Mouse (Mus musculus) gastrocnemius, postnatal 25 days (tissue): ENCODE data around the gene Akr1cl. TPM values are rescaled to one million over a fixed set of nuclear protein-coding genes. Genes with fewer than 3 reads are reported as not detected.
"Not testable (repeated sequence)": the region's sequence is repeated elsewhere in the genome, so short reads cannot be mapped to it uniquely, and the experiment has no call there.

Source experiments
- DNase-seq: peaks from one replicate; pipeline ENCODE4 v3.0.0; 2022
- long read RNA-seq, 2 experiments: library from polyadenylated mRNA; stranded (forward); transcript quantifications; one replicate each; pipeline ENCODE4 v2.0.0; 2021
- total RNA-seq, 2 experiments: library from RNA; stranded (reverse); gene quantifications; 1 replicate in 1 of 2; 2 replicates in 1 of 2; pipeline ENCODE4 v1.2.3; 2021

Akr1cl gene
- not detected for total RNA-seq
- long read RNA-seq, experiment 1, result 0 reads
- long read RNA-seq, experiment 2, result 0 reads

DNA sequence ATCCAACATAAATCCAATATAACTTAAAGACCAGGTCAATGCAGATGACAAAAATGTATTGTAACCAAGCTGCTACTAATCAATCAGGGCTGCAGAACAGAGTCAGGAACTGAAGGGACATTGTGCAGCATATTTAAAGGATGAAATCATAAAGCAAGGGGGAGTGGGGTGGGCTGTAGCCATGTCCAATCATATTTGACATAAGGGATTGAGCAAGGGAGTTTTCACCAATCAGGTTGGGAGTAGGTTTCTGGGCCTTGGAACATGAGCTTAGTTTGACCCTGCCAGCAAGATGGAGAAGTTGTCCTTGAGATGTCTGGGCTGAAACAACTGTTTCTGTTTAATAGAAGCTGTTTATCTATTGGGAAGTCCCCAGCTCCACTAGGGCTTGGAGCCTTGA is at the start of gene Akr1cl:
Gene Akr1cl, minus strand, starts transcription at position 119 of the 400 bp plus-strand sequence.
- DNase-seq, result no peak

DNA sequence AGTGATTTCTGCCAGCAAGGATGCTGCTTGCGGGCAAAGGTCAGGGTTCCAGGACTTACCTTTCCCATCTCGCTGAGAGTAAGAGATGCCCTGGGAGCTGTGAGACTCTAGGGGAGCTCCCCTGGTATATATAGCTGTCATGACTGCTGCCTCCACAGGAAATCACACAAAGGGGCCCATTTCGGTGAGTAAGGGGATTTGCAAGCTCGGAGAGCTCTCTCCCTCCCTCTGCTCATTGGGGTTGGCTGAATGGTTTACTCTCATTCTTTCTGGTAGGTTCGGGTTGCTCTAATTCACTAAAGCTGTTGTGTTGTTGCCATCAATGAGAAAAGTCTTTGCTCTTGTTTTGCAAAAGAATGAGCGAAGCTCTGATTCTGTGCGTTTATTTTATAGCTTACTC is 49.6 kb upstream of the Akr1cl start, which contains the start of gene Crygb:
Gene Crygb, minus strand, starts transcription at position 101 of the 400 bp plus-strand sequence.
- DNase-seq, result no peak

DNA sequence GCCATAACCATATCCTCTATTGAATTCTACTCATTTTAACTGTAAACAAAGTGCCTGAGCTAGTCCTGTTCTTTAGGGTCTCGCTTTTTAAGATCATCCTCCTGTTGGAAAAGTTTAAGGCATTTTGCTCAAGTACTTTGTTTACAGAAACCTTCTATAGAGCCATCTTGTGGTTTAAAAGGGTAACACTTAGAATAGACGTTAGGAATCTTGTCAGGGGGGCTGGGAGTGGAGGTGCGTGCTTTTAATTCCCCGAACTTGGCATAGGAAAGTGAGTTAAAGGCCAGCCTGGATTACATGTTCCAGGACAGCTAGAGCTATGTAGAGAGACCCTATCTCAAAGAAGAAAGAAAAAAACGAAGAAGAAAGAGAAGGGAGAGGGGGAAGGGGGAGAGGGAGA is 43.0 kb upstream of the Akr1cl start:
- no peak for DNase-seq

DNA sequence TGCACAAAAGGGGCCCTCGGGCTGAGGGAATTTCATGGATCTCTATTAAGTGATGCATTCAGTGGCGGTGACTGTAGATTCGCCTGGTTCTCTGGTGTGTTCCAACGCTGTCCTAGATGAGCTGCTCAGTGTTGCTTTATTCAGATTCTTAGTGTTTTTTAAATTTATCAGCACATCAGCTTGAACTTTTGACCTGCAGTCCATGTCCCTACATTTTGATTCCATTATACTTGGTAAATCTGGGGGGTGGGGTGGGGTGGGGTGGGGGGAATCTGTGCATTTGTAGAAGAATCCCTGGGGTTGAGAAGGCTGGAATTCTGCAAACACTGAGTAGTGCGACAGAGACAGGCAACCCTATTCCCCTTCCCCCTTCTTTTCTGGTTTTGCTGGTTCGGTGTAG is 41.0 kb upstream of the Akr1cl start, which contains the start of gene Crygc:
Gene Crygc, minus strand, starts transcription at position 101 of the 400 bp plus-strand sequence.
- no peak for DNase-seq

DNA sequence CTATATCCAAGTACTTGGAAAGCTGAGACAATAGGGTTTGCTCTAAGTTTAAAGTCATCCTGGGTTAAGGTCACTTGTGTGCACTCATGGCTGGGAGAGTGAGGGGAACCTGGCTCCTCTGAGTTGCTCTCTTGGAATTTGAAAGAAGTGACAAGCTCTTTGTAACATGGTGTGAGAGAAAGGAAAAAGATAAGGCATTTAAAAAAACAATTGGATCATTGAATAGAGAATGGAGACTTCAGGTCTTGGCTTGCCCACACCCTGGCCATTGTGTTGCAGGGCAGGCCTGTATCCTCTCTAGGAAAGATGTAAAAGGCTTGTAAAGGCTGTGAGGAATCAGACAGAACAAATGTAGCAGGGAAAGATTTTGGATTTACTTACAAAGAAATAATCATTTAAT is 35.3 kb upstream of the Akr1cl start:
- DNase-seq, result no peak

DNA sequence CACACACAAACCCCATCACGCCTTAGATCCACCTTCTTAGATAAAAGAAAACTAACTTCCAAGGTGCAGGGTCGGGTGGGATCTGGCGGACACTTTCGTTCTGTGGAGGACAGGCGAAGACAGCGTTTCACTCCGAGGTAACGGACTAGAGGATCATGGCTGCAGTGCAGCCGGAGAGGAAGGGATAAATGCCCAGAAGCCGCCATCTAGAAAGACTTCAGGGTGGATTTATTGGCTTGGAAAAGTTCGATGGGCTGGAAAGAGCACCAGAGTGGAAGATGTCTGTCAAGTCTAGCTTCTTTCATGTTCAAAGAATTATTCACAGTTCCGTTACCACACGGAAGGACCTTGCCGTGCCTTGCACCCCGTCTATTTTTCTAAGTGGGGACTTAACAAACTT is 31.6 kb upstream of the Akr1cl start:
- no peak for DNase-seq

DNA sequence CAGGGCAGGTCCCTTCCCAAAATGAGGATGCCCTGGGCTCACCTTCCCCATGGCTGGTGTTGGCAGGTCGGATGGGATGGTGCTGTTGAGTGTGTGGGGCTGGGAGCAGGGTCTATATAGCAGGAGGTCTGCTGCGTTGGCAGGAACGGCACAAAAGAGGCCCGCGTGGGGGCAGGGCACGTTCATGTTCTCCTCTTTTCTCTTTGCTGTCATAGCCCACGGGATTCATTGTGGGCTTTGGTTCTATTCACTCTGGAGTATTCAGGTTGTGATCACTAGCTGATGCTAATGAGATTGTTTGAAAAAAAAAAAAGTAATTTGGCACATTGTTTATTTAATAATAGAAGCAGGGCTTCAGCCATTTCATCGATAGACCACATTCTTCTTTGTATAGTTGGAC is 30.8 kb upstream of the Akr1cl start, which contains the start of gene Crygd:
Gene Crygd, minus strand, starts transcription at position 101 of the 400 bp plus-strand sequence.
- DNase-seq, result no peak

DNA sequence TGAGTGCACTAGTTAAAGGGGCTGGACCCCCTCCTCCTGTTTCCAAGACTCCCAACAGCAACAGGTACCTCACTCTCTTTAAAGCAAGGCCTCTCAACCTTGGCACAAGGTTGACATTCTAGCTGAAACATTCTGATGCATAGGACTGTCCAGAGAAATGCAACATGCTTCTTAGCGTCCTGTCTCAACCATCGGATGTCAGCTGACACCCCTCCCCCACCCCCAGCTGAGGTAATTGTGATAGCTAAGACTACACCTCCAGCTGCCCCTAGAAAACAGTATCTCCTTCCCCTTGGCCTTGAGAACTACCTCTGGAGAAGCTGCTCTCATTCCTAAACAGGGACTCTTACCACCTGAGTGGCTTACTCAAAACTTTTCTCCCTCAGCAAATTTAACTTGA is 19.6 kb upstream of the Akr1cl start:
- no peak for DNase-seq

DNA sequence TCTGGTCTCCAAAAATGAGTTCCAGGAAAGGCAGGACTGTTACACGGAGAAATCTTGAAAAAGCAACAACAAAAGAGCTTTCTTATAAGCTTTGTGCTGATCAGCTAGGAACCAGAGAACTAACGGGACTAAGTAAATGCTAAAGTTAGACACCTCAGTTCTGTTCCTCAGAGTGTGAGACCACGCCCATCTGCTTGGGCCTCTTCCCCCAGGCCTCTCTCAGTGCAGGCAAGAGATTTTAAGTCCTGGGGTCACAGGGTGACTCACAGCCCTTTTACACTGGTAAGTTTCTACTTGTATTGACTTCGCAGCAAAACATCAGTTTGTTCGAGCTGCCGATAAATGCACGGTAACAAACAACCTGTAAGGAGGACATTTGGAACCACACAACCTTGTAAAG is 19.1 kb upstream of the Akr1cl start:
- DNase-seq, result no peak

DNA sequence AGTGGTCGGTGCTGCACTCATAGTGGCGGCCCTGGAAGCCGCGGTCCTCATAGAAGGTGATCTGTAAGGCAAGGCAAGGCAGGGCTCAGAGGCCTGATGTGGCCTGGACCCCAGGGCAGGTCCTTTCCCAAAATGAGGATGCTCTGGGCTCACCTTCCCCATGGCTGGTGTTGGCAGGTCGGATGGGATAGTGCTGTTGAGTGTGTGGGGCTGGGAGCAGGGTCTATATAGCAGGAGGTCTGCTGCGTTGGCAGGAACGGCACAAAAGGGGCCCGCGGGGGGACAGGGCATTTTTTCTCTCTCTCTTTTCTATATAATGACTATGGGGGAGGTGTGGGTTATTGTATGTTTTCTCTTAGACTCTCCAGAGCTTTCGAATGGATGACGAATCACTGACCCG is 18.4 kb upstream of the Akr1cl start, which contains the start of gene Cryge:
Gene Cryge, minus strand, starts transcription at position 198 of the 400 bp plus-strand sequence.
- DNase-seq, result not testable (repeated sequence)

DNA sequence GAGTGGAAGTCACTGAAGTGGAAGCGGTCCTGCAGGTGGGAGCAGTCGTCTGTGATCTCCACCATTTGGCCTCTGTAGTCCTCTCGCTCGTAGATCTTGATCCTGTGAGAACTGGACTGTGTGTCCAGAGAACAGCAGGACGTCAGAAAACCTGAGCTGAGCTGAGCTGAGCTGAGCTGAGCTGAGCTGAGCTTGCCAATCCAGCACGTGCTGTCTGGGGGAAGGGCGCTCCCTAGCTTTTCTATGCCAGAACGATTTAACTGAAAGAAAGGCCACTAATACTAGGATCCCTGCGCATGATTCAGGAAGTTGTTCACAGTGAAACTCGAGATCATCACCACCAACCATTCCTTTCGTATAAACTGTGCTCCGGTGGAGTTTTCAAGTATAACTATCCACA is 16.2 kb upstream of the Akr1cl start:
- peak; percentile 15 for DNase-seq

DNA sequence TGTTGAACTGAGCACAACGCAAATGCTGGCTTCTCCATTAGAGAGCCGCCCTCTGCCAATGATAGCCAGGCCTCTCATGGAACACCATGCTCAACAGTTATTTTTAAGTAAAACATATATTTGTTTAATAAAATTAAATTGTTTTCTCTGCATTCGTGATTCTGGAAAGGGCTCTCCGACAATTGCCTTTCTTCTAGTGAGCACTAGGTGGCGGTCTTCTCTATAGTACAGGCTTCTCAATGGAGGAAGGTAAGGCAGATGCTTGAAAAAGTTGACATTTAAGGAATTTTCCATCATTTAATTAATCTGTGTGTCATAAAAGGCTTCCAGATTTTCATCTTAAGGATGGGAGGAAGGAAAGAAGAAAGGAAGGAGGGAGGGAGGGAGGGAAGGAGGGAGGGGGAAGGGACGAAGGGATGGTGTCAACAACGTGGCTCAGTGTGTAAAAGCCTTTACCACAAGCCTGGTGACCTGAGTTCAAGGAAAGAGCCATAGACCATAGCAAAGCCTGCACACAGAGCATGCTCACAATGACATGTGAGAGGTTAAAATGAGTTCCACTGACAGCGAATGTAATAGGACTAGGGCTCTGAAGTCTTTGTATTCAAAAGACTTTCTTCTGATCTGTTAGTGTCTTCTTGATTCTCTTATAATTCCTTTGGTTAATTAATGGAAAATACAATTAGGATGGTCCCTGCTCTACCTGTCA is 14.0 kb upstream of the Akr1cl start:
- no peak for DNase-seq

DNA sequence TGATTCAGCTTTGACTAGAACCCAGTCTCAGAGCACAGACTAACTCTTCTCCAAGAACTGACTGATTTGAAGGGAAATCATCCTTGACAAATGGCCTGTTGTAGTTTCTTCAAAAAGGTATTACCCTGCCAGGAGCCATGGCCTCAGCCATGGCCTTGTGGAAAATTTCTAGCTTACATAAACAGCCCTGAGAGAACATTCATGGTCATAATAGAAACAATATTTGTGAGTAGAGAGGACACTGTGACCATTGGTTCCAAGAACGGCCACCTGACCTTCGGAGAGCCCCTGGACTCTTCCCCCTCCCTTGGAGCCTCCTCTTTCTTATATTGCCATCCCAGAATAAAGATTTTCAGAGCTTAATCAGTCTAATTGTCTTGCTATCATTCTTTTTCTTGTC is 10.9 kb upstream of the Akr1cl start:
- DNase-seq, result no peak

DNA sequence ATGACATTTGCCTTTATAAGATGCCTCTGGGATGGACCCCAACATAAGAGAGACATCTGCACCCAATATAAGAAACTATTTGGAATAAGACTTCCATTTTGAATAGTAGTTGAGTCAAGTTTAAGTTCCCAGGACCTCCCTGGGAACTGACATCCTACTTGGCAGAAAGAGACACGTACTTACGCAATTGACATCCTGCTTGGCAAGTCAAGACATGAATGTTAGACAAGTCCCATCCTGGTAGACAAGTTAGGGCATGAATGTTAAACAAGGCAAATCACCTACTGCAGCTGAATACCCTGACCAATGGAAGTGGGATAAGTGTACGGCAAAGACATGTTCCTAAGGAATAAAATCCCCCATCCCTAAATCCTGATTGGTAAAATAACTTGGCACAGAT is 9.3 kb upstream of the Akr1cl start:
- no peak for DNase-seq

DNA sequence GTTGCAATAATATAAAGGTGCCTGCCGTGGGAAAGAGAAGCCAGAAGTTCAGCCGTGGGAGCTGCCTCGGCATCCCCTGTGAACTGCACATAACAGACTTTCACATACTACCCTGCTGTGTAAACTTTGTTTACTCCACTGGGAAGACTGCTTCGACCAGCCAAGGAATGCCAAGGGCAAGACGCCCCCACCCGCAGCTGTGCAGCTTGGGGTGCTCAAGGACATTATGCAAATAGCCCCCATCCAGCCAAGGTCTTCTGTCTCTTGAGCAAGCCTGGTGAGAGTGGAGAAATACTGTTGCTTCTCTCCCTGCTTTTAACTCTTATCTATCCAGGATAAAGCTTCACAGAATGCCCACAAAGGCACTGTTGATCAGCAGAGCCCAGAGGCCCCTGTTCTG is 8.2 kb upstream of the Akr1cl start:
- no peak for DNase-seq

DNA sequence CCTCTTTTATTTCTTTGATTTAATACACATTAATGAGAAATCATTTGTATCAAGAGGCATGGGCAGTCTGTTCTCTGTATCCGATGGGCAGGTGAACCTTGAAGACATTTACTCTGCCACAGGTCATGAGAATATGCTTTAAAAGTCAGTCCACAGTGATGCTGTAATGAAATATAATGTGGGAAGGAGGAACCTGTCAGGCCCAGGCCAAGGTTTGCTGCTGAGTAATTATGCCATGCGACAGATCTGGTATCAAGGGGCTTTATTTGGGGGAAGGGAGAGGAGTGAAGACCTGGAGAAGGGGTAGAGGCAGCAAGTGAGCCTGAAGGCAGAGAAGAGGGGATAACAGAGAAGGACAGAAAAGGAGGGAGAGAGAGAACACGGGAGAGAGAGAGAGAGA is 7.1 kb upstream of the Akr1cl start:
- DNase-seq, result no peak

DNA sequence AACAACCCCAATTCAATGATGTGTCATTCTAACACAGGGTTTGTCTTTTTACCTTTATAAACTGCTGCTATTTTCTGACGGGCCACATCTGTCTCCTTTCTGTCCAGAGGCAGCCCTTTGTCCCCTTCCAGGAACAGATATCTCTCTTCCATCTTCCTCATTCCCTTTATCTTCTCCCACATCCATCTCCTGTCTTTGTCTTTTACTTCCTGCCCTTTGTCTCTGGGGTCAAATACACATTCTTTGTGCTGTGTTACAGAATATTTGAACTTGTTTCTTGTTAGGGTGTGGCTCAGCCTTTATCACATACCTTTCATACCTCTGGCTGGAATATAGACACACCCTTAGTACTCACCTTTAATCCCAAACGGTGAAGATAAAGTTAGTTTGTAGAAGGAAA is 5.0 kb upstream of the Akr1cl start:
- DNase-seq, result no peak

DNA sequence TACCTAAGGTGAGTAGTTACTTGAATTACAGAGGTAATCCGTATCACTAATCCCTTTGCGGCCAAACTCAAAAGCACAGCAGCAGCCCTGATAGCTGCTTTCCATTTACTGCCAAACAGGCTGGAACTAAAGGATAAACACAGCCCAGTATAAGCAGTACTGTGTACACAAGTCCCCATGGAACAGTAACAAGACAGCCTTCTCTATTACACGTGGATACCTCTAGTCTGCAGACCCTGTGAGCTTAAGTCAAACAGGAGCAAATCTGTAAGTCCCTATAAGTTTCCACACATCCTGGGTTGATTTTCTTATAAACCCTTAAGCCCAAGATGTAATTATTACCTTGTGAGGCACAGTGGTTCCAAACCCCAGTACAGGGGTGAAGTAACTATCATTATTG is 3.0 kb upstream of the Akr1cl start:
- DNase-seq, result no peak

DNA sequence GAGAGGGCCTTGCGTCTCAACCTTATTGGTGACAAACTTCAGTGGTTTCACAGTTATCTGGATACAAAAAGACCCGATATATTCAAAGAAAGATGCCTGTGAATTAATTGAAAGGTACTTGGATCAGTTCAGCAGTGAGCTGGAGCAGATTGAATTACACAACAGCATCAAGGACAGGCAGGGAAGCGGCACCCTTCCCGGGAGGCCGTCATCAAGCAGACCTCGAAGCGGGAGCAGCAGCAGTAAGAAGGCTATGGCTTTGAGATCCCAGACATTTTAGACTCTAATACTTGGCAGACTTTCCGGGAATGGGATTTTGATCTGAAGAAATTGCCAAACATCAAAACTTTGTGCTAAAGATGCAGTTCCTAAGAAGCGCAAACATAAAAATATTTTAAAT is 4.4 kb downstream of the Akr1cl start:
- no peak for DNase-seq

DNA sequence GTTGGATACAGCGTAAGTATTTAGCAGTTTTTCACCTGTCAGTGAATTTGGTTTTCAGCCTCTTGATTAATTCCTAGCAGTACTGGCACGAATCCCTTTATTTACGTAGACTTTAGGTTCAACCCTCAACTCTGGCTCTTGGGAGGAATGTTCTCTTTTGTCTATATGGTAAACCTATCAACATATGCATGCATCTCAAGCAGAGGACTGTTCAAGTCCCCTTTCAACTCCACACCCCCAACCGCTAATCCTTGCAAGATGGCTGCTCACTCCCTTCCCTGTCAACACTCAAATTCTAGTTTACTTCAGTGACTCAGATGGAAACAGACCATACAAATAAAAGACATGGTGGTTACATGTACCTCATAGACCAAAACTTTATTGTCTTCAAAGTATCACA is 19.8 kb downstream of the Akr1cl start:
- no peak for DNase-seq

DNA sequence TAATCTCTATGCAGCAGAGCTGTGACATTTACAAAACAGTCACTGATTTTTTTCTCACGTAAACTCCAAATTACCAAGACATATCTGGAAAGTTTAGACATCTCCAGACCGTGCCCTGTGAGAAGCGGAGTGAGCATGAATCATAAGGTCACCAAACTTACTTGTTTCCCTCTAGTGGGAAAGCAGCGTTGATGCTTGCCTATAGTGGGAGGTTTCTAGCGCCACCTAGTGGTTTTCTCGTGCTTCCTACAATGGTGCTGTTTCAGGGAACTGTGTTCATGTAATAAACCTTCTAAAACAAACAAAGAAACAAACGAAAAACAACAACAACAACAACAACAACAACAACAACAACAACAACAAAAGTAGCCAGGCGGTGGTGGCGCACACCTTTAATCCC is 22.4 kb downstream of the Akr1cl start:
- DNase-seq, result peak; percentile 13

DNA sequence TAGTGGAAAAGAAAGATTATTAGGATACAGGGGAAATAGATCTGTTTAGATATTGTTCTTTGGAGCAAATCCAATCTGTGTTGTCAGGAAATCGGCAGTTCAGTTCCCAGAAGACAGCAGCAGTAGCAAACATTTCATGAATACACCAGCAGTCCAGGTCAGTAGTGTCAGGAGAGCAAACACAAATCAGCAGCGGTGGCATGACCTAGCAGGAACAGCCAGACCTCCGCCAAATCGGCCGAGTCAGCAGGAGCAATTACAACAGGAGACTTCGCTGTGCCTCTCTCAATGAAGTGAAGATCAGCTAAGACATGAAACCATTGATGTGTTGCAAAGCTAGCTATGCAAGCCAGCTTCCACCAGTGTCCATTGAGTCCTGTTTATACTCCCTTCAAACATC is 27.0 kb downstream of the Akr1cl start:
- no peak for DNase-seq

DNA sequence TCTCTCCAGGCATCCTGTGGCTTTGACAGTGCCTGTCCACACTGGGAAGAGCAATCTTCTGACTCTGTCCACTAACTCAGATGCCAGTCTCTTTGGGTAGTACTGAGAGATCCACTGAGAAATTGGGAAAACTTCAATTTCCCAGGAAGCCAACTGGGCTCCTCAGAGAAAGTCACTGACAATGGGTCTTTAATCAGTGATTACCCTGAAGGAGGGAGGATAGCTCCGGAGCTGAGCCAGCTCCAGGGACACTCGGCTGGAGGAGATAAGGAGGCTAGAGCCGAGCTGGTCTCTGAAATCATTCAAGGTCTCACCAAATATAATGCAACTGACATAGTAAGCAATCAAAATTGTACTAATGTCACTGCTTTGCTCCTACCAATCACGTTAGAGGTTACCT is 28.0 kb downstream of the Akr1cl start:
- DNase-seq, result no peak

DNA sequence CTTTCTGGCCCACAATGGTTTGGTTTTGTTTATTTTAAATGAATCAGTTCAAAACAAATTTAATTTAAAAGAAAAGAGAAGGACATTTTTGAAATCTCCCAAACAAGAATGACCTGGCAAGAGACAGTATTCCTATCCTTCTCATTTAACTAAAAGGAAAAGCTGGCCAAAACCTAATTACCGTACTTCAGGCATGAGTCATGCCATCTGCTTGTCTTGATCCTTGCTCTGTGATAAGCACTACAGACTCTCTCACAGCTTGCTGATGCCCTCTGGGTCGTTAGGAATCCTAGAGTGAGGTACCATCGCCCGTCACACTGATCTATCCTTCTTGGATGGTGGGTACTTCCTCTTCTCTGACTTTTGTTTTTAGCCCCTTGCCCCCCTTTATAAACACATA is 39.4 kb downstream of the Akr1cl start:
- DNase-seq, result no peak
